Mouse (Mus musculus): ENCODE measurements around the gene Rsc1a1. TPM values are rescaled to one million over a fixed set of nuclear protein-coding genes. Genes with fewer than 3 reads are reported as not detected.

The Rsc1a1 gene
- polyA plus RNA-seq (2012; rRNA removed) = 3.6 and 5.8 TPM in 2 replicates

DNA sequence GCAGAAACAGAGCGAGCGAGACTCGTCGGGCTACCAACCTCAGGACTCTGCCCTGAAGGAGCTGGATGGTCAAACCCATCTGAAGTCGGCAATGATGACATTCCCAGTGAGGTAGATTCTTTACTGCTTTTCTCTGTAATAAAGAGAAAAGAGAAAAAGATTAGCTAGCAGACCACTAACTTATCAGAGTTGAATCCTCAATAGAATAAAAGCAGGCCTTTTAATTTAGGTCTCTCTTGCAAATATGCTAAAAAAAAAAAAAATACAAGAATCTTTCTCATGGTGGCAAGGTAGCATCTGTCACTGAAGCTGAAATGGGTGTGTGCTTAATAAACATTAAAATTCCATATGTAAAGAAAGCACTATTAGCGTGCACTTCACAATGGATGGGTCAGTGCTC, at the start of gene Rsc1a1:
Rsc1a1 (minus strand) TSS at position 101 of the 400 bp plus-strand sequence.

GRCm38 (mm10) chr4:141722731-141723672, 37.6 kb upstream of the Rsc1a1 start, which contains the start of gene Ddi2:
Ddi2 (minus strand) TSS chr4:141723419.

GRCm38 (mm10) chr4:141664799-141665198, 20.6 kb downstream of the Rsc1a1 start, which contains the start of gene Plekhm2:
Plekhm2 (minus strand) TSS chr4:141664899.

Other genes starting within 250 kb of the Rsc1a1 start
- gene Srarp, start 249.5 kb downstream of the Rsc1a1 start, polyA plus RNA-seq (2012; rRNA removed) = 4.1 TPM in 2 replicates
- gene Zbtb17, start 240.9 kb downstream of the Rsc1a1 start, polyA plus RNA-seq (2012; rRNA removed) = 51.1 and 51.6 TPM in 2 replicates
- gene Spen, start 147.0 kb downstream of the Rsc1a1 start, polyA plus RNA-seq (2012; rRNA removed) = 8.9 and 11.6 TPM in 2 replicates
- 29.3 and 29.4 TPM in 2 replicates for gene Fblim1, start 79.5 kb downstream of the Rsc1a1 start, polyA plus RNA-seq (2012; rRNA removed)
- gene Tmem82, start 67.0 kb downstream of the Rsc1a1 start, polyA plus RNA-seq (2012; rRNA removed) = 0.26 and 0.36 TPM in 2 replicates
- gene Slc25a34, start 61.8 kb downstream of the Rsc1a1 start, polyA plus RNA-seq (2012; rRNA removed) = 1.1 and 1.4 TPM in 2 replicates
- gene Plekhm2, start 20.7 kb downstream of the Rsc1a1 start, polyA plus RNA-seq (2012; rRNA removed) = 42.8 and 52.9 TPM in 2 replicates
- 14.1 and 14.6 TPM in 2 replicates for gene Ddi2, start 37.8 kb upstream of the Rsc1a1 start, polyA plus RNA-seq (2012; rRNA removed)
- 0.04 TPM in 1 of 2 replicates, not detected in the other for gene Agmat, start 61.1 kb upstream of the Rsc1a1 start, polyA plus RNA-seq (2012; rRNA removed)
- 19.4 and 20.3 TPM in 2 replicates for gene Dnajc16, start 105.3 kb upstream of the Rsc1a1 start, polyA plus RNA-seq (2012; rRNA removed)
- gene Casp9, start 108.0 kb upstream of the Rsc1a1 start, polyA plus RNA-seq (2012; rRNA removed) = 26.6 and 27.4 TPM in 2 replicates
- gene Cela2a, start 140.6 kb upstream of the Rsc1a1 start, polyA plus RNA-seq (2012; rRNA removed) = 0.23 and 0.25 TPM in 2 replicates
- not detected in 2 replicates for gene Ctrc, start 160.8 kb upstream of the Rsc1a1 start, polyA plus RNA-seq (2012; rRNA removed)
- 50.4 and 55.8 TPM in 2 replicates for gene Efhd2, start 189.3 kb upstream of the Rsc1a1 start, polyA plus RNA-seq (2012; rRNA removed)